Mouse (Mus musculus) lung, embryonic 16.5 days (tissue): Measurements from ENCODE around the gene Kcna10. TPM values are rescaled to one million over a fixed set of nuclear protein-coding genes. Genes with fewer than 3 reads are reported as not detected.

Source experiments
- ATAC-seq: fragments of 200-750 bp; cut with Nextera tagmentation; 2 replicates; pipeline ENCODE4 v1.8.0; 2017; ENCODE audit warnings: low read depth, mild to moderate bottlenecking, moderate library complexity
- H3K27ac ChIP-seq: fragments of 300-500 bp; sonication (generic); 2 replicates; pipeline ENCODE4 v1.5.1; 2014; ENCODE audit warnings: mild to moderate bottlenecking, control low read depth, low read length
- H3K27me3 ChIP-seq: fragments of 300-500 bp; sonication (generic); 2 replicates; pipeline ENCODE4 v1.6.1; 2014; ENCODE audit warnings: low read depth, low read length, mixed read lengths; ENCODE audit not compliant: control insufficient read depth, insufficient read depth
- H3K36me3 ChIP-seq: fragments of 300-500 bp; sonication (generic); 2 replicates; pipeline ENCODE4 v1.6.1; 2014; ENCODE audit warnings: low read length; ENCODE audit not compliant: control insufficient read depth, insufficient read depth
- H3K4me1 ChIP-seq: fragments of 300-500 bp; sonication (generic); replicated peaks from 2 replicates; pipeline ENCODE4 v1.6.1; 2014; ENCODE audit warnings: low read length, mixed read lengths; ENCODE audit not compliant: control insufficient read depth, insufficient read depth
- H3K4me2 ChIP-seq: fragments of 300-500 bp; sonication (generic); 2 replicates; pipeline ENCODE4 v1.6.1; 2014; ENCODE audit warnings: low read depth, low read length, control low read depth
- H3K4me3 ChIP-seq: fragments of 300-500 bp; sonication (generic); 2 replicates; pipeline ENCODE4 v1.5.1; 2014; ENCODE audit warnings: mild to moderate bottlenecking, low read length, control low read depth
- H3K9ac ChIP-seq: fragments of 300-500 bp; sonication (generic); 2 replicates; pipeline ENCODE4 v1.6.1; 2014; ENCODE audit warnings: low read length, control low read depth
- H3K9me3 ChIP-seq: fragments of 300-500 bp; sonication (generic); 2 replicates; pipeline ENCODE4 v1.6.1; 2016; ENCODE audit warnings: low read length; ENCODE audit not compliant: control insufficient read depth
- WGBS: fragments of 180-500 bp; shearing (Covaris S2); extraction: QIAGEN DNeasy Blood & Tissue Kit; methylation state at CpG from one replicate; pipeline ENCODE4 v1.1.7; 2014; 5-methylcytosine and 5-hydroxymethylcytosine counted together
- polyA plus RNA-seq: library from polyadenylated mRNA; unstranded; fragments of >200 nt; fragmentation: Nextera tagmentation; extraction: Ambion mirVana; gene quantifications from 2 replicates; pipeline ENCODE4 v1.2.1, GENCODE M21; 2015

The Kcna10 gene
- polyA plus RNA-seq, 1 experiment from 2014 or later: not detected

GRCm38 (mm10) chr3:107216400-107217100 lies 33.7 kb downstream of the Kcna10 start:
- H3K27me3 ChIP-seq: no peaks in the 10 kb centered on the region
- WGBS: 73% methylated on average over 8 of the region's 8 CpGs
- H3K9ac ChIP-seq: no peak overlapping the region
- no peaks in the 10 kb centered on the region for H3K9me3 ChIP-seq
- H3K36me3 ChIP-seq: no peaks in the 10 kb centered on the region
- H3K27ac ChIP-seq: no peak overlapping the region
- no peak for ATAC-seq
- no peaks in the 10 kb centered on the region for H3K4me1 ChIP-seq
- no peak overlapping the region for H3K4me3 ChIP-seq
- no peak overlapping the region for H3K4me2 ChIP-seq

- ATAC-seq: no peak
- no peaks in the 10 kb centered on the region for H3K4me1 ChIP-seq
- no peak overlapping the region for H3K4me3 ChIP-seq
- no peaks in the 10 kb centered on the region for H3K36me3 ChIP-seq
- no peaks in the 10 kb centered on the region for H3K27me3 ChIP-seq
- 71% methylated on average over 3 of the region's 3 CpGs for WGBS
- no peak overlapping the region for H3K27ac ChIP-seq
- H3K9ac ChIP-seq: no peak overlapping the region
- H3K4me2 ChIP-seq: no peak overlapping the region
- no peaks in the 10 kb centered on the region for H3K9me3 ChIP-seq
These were observed 34.2 kb downstream of the Kcna10 start for GRCm38 (mm10) chr3:107217101-107217480.

- Histone ChIP-seq H3K4me2 (no peak overlapping the region), H3K27ac (no peak overlapping the region), H3K9me3 (no peaks in the 10 kb centered on the region), H3K27me3 (no peaks in the 10 kb centered on the region), H3K4me1 (no peaks in the 10 kb centered on the region; the same call in 1 of the 2 replicates), H3K36me3 (no peaks in the 10 kb centered on the region), H3K4me3 (no peak overlapping the region), H3K9ac (no peak overlapping the region)
- no peak for ATAC-seq
- WGBS: 82% methylated on average over 7 of the region's 7 CpGs
These were observed 35.7 kb downstream of the Kcna10 start for GRCm38 (mm10) chr3:107218572-107218971.

GRCm38 (mm10) chr3:107221608-107222007 lies 38.8 kb downstream of the Kcna10 start, which contains the start of gene Cym:
Gene Cym, minus strand, starts transcription at chr3:107221732.
- H3K9me3 ChIP-seq: no peaks in the 10 kb centered on the region
- H3K4me2 ChIP-seq: no peak within 1 kb of the TSS
- 49% methylated on average over 10 of the region's 10 CpGs for WGBS
- no peak within 1 kb of the TSS for H3K9ac ChIP-seq
- H3K4me3 ChIP-seq: no peak within 1 kb of the TSS
- no peaks in the 10 kb centered on the region for H3K27me3 ChIP-seq
- H3K4me1 ChIP-seq: no peaks in the 10 kb centered on the region; the same call in 1 of the 2 replicates
- H3K27ac ChIP-seq: no peak within 1 kb of the TSS
- peak; percentile 26; the same call in 1 of the 2 replicates for ATAC-seq
- H3K36me3 ChIP-seq: no peaks in the 10 kb centered on the region

DNA sequence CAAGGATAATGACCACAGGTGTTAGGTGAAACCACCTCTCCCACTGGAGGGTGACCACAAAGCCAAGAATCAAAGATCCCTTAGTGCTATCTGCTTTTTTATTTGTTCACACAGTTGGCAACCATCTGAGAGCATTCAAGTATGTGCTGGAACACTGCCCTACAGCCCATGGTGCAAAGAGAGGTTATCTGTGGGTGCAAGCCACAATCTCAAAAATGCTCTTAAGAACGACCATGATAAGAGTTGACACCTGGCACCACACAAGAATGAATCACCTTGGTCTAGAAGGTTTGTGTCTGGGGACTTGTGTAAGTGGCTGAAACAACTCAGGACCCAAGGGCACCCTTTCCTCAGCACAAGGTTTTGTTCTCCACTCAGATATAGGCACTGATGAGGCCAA lies 40.4 kb downstream of the Kcna10 start:
- 11% methylated on average over 1 of the region's 1 CpGs for WGBS
- H3K27me3 ChIP-seq: no peaks in the 10 kb centered on the region
- no peaks in the 10 kb centered on the region for H3K36me3 ChIP-seq
- no peak overlapping the region for H3K4me3 ChIP-seq
- H3K9ac ChIP-seq: no peak overlapping the region
- ATAC-seq: peak; percentile 65
- no peaks in the 10 kb centered on the region for H3K9me3 ChIP-seq
- no peaks in the 10 kb centered on the region; the same call in 1 of the 2 replicates for H3K4me1 ChIP-seq
- H3K4me2 ChIP-seq: no peak overlapping the region
- H3K27ac ChIP-seq: no peak overlapping the region

DNA sequence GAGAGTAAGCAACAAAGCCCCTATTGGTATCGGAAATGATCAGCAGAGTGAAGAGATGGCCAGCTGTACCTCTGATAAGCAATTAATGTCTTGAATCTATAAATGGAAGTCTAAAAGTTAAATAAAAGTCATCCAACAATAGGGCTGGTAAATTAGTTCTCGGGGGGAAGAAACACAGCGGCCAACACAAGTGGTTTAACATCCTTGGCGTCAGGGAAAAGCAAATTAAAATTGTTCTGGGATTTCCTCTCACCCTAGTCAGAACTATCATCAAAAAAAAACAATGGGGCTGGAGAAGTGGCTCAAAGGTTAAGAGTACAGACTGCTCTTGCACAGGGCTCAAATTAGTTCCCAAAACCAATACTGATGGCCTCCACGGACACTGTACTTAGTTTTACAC lies 43.0 kb downstream of the Kcna10 start:
- Histone ChIP-seq H3K9ac (no peak overlapping the region), H3K4me2 (no peak overlapping the region), H3K27ac (no peak overlapping the region), H3K27me3 (no peaks in the 10 kb centered on the region), H3K4me1 (peaks cover 3% of the 10 kb centered on the region), H3K9me3 (no peaks in the 10 kb centered on the region), H3K36me3 (no peaks in the 10 kb centered on the region), H3K4me3 (no peak overlapping the region)
- WGBS: 78% methylated on average over 5 of the region's 5 CpGs
- ATAC-seq: no peak

DNA sequence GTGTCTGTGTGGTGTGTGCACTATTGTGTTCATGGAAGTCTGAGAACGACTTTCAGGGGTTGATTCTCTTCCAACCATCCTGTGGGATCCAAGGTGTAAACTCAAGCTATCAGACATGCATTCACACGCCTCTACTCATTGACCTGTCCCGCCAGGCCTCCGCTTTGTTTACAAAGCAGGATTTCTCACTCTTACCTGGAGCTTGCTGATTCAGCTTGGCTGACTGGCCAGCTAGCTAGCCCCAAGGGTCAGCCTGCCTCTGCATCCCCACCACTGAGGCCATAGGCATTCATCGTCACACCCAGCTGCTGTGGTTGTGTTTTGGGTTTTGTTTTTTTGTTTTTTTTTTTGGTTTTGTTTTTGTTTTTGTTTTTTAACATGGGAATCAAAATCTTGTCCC lies 46.4 kb downstream of the Kcna10 start:
- Histone ChIP-seq H3K27me3 (no peaks in the 10 kb centered on the region), H3K9ac (no peak overlapping the region), H3K4me3 (no peak overlapping the region), H3K4me1 (peaks cover 3% of the 10 kb centered on the region), H3K4me2 (no peak overlapping the region), H3K36me3 (no peaks in the 10 kb centered on the region), H3K27ac (no peak overlapping the region), H3K9me3 (no peaks in the 10 kb centered on the region)
- WGBS: 56% methylated on average over 5 of the region's 5 CpGs
- ATAC-seq: no peak

GRCm38 (mm10) chr3:107229822-107230221 lies 47.0 kb downstream of the Kcna10 start:
- no peaks in the 10 kb centered on the region for H3K9me3 ChIP-seq
- H3K4me2 ChIP-seq: no peak overlapping the region
- no peaks in the 10 kb centered on the region for H3K27me3 ChIP-seq
- H3K4me3 ChIP-seq: no peak overlapping the region
- 28% methylated on average over 5 of the region's 5 CpGs for WGBS
- peak; percentile 60; the same call in 1 of the 2 replicates for ATAC-seq
- H3K36me3 ChIP-seq: no peaks in the 10 kb centered on the region
- H3K4me1 ChIP-seq: peaks cover 3% of the 10 kb centered on the region
- no peak overlapping the region for H3K27ac ChIP-seq
- H3K9ac ChIP-seq: no peak overlapping the region

DNA sequence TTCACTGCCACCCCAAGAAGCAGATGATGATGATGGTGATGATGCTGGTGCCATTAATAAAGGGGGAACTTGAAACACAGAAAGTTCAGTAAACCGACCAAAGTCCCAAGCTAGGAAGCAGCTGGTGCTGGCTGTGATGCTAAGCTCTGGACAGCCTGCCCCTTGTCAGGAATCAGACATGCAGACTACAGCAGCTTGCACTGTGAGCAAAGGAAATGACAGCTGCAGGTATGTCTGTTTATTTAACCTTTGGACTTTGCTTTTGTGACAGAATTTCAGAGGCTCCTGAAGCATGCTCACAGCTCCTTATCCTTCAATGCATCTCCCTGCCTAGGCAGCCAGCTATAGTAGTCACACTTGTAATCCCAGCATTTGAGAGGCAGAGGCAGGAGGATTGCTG lies 47.7 kb downstream of the Kcna10 start, which contains the start of gene A630076J17Rik:
Gene A630076J17Rik, plus strand, starts transcription at position 88 of the 400 bp plus-strand sequence.
- Histone ChIP-seq H3K9ac (no peak within 1 kb of the TSS), H3K4me1 (peaks cover 3% of the 10 kb centered on the region), H3K9me3 (no peaks in the 10 kb centered on the region), H3K27ac (no peak within 1 kb of the TSS), H3K36me3 (no peaks in the 10 kb centered on the region), H3K27me3 (no peaks in the 10 kb centered on the region), H3K4me2 (no peak within 1 kb of the TSS), H3K4me3 (no peak within 1 kb of the TSS)
- 10% methylated on average over 1 of the region's 1 CpGs for WGBS
- no peak for ATAC-seq
